Mouse (Mus musculus) layer of hippocampus, postnatal 36 days (tissue): ENCODE measurements around the gene Dst. TPM values are rescaled to one million over a fixed set of nuclear protein-coding genes. Genes with fewer than 3 reads are reported as not detected.

ENCODE experiments used
- DNase-seq, 2 experiments: peaks; one replicate each; pipeline ENCODE4 v3.0.0; 2022
- total RNA-seq, 2 experiments: library from RNA; stranded (reverse); gene quantifications; 2 replicates each; pipeline ENCODE4 v1.2.3; 2021

The Dst gene
- total RNA-seq, 2 experiments from 2014 or later: 200 to 227 TPM

GRCm38 (mm10) chr1:33980420-33980819 is 72.4 kb downstream of the Dst start:
- DNase-seq: peak in 1 of 2 experiments; percentile 14

DNA sequence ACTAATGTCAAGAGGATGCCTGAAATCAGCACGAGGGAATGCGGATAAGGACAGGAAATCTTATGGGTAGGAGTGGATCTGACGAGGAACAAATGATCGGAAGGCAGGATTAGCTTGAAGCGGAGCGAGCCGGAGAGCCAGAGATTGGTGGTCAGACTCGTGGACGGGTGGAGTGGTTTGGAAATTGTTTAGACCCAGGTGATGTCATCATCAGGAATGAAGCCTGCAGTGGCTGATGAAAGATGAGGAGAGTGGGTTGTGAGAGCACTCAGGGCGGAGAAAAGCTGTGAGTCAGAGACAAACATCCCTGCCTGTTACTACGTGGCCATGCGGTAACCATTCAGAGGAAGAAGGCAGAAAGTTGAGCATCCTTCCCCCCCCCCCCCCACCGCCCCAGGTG is 81.6 kb downstream of the Dst start:
- DNase-seq: no peak

- DNase-seq: no peak
Measured at GRCm38 (mm10) chr1:33991067-33991466, 83.0 kb downstream of the Dst start.

DNA sequence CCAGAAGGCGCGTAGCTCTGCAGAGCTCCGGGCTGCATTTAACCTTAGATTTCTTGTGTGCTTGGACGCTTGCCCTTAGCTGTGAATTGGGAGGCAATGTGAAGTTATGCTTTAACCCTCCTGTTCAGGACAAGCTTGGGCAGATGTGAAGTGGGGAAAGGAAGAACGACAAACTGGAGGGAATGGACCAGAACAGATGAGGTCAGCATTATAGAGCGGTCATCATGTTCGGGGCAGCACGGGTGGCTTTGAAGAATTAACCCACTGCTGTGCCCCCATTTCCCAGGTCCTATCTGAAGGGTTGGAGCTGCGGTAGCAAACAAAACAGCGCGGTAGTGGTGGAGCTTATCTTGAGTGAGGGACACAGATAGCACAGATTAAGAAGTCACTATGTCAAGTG is 84.8 kb downstream of the Dst start:
- DNase-seq: no peak

GRCm38 (mm10) chr1:33994201-33994600 is 86.2 kb downstream of the Dst start:
- no peak for DNase-seq

DNA sequence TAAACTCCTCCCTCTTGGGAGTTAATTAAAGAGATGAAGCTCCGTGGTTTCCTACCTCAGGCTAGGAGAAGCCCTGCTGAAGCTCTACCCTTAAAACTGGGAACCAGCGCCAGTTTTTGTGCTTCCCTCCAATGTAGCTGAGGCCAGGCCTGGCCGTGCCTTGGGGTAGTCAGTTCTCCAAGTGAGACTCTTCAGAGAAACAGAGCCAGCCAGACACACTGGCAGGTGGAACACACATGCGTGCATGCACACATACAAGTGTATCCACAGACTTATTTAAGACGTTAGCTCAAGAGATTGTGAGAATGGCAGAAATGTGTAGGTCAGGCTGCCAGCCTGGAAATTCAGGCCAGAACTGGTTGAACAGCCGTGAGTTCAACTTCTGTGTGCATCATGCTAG is 87.4 kb downstream of the Dst start:
- no peak for DNase-seq

- no peak for DNase-seq
Measured at GRCm38 (mm10) chr1:33996105-33996887, 88.3 kb downstream of the Dst start.

GRCm38 (mm10) chr1:34002321-34002720 is 94.3 kb downstream of the Dst start:
- no peak for DNase-seq

DNA sequence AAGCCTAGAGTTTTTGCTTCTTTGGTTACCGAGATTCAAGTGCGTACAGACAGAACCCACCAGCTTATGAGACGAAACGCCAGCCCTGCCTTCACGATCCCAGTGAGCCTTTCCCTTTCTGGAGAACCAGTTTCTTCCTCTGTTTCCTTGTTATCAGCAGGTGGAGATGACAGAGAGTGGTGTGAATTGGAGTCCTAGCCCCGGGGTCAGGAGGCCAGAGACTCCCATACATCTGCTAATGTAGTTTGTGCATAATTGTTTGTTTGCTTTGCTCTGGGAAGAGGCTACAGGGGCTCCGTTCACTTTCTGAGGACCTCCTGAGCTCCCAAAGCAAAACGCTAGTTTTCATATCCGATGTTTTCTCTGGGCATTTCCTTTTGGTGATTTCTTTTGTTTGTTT is 94.9 kb downstream of the Dst start:
- DNase-seq: no peak

- DNase-seq: no peak
Measured at GRCm38 (mm10) chr1:34005238-34005725, 97.3 kb downstream of the Dst start.

DNA sequence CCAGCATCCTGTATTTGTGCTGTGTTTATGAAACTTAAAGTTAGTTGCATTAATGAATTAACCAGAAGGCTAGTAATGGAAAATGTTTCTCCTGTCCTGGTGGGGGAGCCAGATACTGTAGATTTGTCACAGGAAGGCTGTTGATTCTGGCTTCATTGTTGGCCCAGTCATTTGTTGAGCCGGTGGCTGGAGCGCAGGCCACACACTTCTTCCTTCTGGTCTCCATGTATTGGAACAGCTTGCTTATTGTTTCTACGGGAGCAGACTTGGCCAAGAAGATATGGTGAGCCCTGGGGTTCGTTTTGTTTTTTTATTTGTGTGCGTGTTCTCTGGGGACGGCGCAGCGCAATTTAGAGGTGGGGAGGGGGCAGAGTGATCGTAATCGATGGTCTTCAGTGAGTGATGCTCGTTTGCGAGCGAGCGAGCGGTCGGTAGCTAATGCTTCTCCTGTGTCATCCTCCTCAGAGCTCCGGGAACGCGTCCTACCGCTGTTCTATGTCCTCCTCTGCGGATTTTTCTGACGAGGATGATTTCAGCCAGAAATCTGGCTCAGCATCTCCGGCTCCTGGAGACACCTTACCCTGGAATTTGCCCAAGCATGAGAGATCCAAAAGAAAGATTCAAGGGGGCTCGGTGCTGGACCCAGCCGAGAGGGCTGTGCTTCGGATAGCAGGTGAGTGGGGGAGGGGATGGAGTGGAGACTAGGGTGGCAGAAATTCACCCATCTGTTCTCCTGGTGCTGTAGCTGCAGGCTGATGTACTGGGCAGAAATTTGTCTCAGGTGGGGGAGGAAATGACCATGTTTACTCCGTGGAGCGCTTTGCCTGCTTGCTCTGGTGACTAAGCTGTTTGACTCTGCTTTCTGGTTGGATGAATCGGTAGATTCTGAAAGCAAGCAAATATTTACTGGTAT is 98.0 kb downstream of the Dst start:
- peak; percentile 64 to 70 for DNase-seq

- no peak for DNase-seq
Measured at GRCm38 (mm10) chr1:34006828-34007361, 98.9 kb downstream of the Dst start.

DNA sequence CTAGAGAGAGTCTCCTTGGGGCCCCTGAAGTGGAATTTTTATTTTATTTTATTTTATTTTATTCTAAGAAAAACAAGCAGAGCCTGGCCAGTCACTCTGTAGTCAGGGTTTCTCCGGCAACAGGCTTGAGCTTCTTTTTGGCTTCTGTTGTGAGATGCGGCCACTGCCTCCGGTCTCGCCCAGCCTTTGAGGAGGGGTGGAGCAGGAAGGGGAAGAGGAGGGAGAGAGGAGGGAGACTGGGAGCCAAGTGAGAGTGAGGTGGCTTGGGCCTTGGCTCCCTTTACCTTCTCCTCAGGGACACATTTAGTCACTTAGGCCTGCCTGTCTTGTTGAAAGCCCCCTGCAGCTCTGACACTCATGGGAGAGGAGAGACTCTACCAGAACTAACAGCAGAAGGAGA is 99.4 kb downstream of the Dst start:
- no peak for DNase-seq

- DNase-seq: peak; percentile 60 to 61
Measured at GRCm38 (mm10) chr1:34011051-34011677, 103.1 kb downstream of the Dst start.

- DNase-seq: no peak
Measured at GRCm38 (mm10) chr1:34011821-34012271, 103.8 kb downstream of the Dst start.

DNA sequence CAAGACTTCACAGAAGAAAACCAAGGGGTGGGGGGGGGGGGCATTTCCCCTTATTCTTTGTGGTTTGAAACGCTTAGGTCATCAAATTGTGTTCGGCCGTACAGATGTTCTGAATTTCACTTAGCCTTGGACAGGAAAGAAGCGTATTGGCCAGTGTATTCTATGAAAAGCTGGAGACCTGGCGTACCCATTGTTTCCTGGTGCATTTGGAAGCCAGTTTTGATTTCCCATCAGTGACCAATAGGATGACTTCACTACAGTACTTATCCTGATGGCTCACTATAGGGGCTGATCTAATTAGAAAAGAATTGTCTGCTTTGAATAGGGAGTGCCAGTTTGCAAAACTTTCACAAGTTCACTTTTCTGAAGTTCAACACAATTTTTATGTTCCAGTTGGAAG is 105.5 kb downstream of the Dst start:
- DNase-seq: no peak

DNA sequence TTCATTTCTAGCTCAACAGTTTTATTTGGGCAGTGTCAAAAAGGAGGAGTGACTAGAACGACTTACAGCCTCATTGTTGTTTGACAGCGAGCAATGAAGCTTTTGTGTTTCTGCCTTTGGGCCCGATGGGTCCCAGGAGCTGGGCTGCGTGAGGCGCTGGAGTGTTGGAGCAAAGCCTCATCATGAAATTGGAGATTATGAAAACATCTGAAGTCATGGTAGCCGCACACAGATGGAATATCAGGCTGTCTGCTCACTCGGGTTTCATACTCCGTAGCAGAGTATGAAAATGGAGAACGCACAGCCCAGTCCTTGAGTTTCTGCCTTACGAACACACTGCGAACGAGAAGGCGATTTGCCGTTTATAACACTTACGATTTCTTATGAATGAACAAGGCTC is 108.8 kb downstream of the Dst start:
- DNase-seq: no peak

DNA sequence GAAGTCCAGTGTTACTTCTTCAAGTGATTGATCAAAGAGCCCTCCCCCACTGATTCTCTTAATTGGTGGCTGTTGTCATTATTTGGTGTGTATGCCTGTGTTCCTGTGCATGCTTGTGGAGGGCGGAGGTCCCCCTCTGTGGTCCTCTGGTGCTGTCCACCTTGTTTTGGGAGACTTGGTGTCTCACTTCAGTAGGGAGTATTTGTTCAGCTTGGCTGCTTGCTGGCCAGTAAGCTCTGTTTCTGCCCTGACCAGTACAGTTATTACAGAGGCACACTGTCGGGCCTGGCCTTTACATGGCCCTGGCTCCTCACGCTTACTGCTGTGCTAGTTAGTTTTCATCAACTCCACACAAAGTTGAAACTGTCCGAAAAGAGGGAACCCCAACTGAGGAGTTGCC is 109.3 kb downstream of the Dst start:
- no peak for DNase-seq

DNA sequence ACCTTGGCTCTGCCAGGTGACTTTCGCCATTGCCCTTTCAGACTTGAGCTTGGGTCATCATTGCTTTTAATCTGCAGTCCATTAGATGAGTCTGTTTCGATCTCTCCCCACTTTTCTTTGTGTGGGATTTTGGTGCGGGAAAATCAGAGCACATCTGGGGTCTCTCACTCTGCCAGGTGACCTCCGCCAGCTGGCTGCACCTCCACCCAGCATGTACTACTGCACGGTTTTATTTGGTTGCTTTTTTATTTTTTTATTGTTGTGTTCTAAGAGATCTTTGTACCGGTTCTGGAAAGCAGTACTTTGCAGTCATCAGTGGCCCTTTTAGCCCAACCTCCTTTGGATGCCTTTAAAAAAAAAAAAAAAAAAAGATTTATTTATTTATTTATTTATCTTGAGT is 112.6 kb downstream of the Dst start:
- DNase-seq: no peak

GRCm38 (mm10) chr1:34021574-34021973 is 113.5 kb downstream of the Dst start:
- DNase-seq: no peak

- no peak for DNase-seq
Measured at GRCm38 (mm10) chr1:34023154-34023553, 115.1 kb downstream of the Dst start.

- DNase-seq: no peak
Measured at GRCm38 (mm10) chr1:34025879-34026278, 117.9 kb downstream of the Dst start.

- no peak for DNase-seq
Measured at GRCm38 (mm10) chr1:34028722-34029121, 120.7 kb downstream of the Dst start.
